Mouse (Mus musculus) heart, adult 2 months (tissue): ENCODE measurements around the gene Slc25a45. TPM values are rescaled to one million over a fixed set of nuclear protein-coding genes. Genes with fewer than 3 reads are reported as not detected.

Experiments used
- DNase-seq, 2 experiments: peaks; one replicate each; pipeline ENCODE4 v3.0.0; 2021
- H3K27ac ChIP-seq: fragments of 200-600 bp; 2 replicates; pipeline ENCODE4 v1.8.1; 2022
- H3K27me3 ChIP-seq: fragments of 200-500 bp; 2 replicates; pipeline ENCODE4 v1.6.1; 2012; ENCODE audit warnings: mild to moderate bottlenecking, low read length, inconsistent platforms, mixed read lengths; ENCODE audit not compliant: control insufficient read depth, insufficient read depth
- H3K36me3 ChIP-seq: fragments of 200-500 bp; 2 replicates; pipeline ENCODE4 v1.6.1; 2012; ENCODE audit warnings: low read length, inconsistent platforms; ENCODE audit not compliant: control insufficient read depth, insufficient read depth
- H3K4me1 ChIP-seq: fragments of 200-500 bp; 2 replicates; pipeline ENCODE4 v1.6.1; 2011; ENCODE audit warnings: low read length; ENCODE audit not compliant: control insufficient read depth, insufficient read depth
- H3K4me3 ChIP-seq: fragments of 200-600 bp; 2 replicates; pipeline ENCODE4 v1.8.1; 2022
- H3K79me2 ChIP-seq: fragments of 200-500 bp; replicated peaks from 2 replicates; pipeline ENCODE4 v1.6.1; 2012; ENCODE audit warnings: mild to moderate bottlenecking, inconsistent platforms, low read length, moderate library complexity, mixed read lengths; ENCODE audit not compliant: control insufficient read depth, insufficient read depth
- H3K9ac ChIP-seq: fragments of 200-500 bp; 2 replicates; pipeline ENCODE4 v1.6.1; 2012; ENCODE audit warnings: low read depth, mild to moderate bottlenecking, control low read depth, inconsistent platforms, low read length, mixed read lengths
- CTCF ChIP-seq: fragments of 200-600 bp; IDR thresholded peaks from 2 replicates; pipeline ENCODE4 v1.8.1; 2022; ENCODE audit warnings: antibody characterized with exemption, mild to moderate bottlenecking, moderate library complexity
- EP300 ChIP-seq: fragments of 200-500 bp; IDR thresholded peaks from 2 replicates; pipeline ENCODE4 v1.6.1; 2011; ENCODE audit warnings: low read depth, low read length, control low read depth; ENCODE audit not compliant: insufficient read depth
- POLR2A ChIP-seq: fragments of 200-500 bp; IDR thresholded peaks from 2 replicates; pipeline ENCODE4 v1.6.1; 2011; ENCODE audit warnings: mild to moderate bottlenecking, low read depth, low read length, control low read depth; ENCODE audit not compliant: insufficient read depth
- WGBS: fragments of 180-500 bp; shearing (Covaris S2); methylation state at CpG from one replicate; pipeline ENCODE4 v1.1.7; 2018; 5-methylcytosine and 5-hydroxymethylcytosine counted together
- intact Hi-C: fragments of 180-260 bp; cut with DNase I; formaldehyde crosslinking; loops from one replicate; pipeline ENCODE4 v1.15.1; 2025
- polyA plus RNA-seq: library from polyadenylated mRNA; depleted of rRNA; stranded (reverse); fragments of >200 nt; gene quantifications from 2 replicates; pipeline ENCODE4 v1.2.3, GENCODE M21; 2012
- total RNA-seq, 2 experiments: library from RNA; stranded (reverse); gene quantifications; 2 replicates each; pipeline ENCODE4 v1.2.3; 2021

Slc25a45 gene
- total and polyA plus RNA-seq, 3 experiments, result 2.8 to 7.9 (median 2.8) TPM

DNA sequence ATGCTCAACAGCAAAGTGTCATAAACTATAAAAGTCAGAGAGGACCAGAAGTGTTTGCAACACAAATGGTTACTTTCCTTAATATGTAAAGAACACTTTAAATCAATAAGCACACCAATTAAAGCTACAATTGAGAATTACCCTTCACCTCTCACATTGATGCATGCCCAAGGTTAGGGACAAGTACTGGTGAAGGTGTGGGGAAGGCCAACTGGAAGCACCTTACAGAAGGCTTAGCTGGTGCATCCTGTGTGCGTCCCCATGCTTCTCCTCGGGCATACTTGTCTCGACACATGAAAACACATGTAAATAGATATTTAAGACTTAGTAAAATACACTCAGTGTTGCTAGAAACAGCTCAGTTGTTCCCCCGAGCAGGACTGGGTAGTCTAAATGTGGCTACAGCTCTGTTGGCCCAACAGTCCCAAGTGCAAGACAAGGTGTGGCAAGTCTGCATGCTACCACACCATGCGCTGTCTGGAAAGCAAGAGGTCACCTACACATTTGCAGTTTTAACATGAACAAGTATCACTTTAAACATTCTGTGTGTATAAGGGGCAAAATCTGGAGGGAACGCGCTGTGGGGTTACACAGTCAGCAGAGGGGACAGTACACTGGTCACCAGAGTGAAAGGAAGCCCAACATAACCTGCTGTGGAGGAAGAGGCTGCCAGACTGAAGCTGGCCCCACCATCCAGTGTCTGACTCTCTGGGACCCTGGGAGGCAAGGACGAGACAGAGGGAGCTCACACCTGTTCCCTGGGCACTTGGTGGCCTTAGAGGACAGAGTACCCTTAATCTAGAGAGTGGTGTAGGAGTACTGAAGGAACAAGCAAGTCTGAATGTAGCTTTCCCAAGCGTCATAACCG is 42.3 kb upstream of the Slc25a45 start:
- Histone ChIP-seq H3K4me1 (peaks cover 41% of the 10 kb centered on the region), H3K36me3 (peaks cover 60% of the 10 kb centered on the region), H3K4me3 (no peak overlapping the region), H3K27me3 (no peaks in the 10 kb centered on the region), H3K79me2 (peaks cover 2% of the 10 kb centered on the region; the same call in 1 of the 2 replicates), H3K9ac (no peak overlapping the region), H3K27ac (peak overlapping the region; percentile 100)
- WGBS, result 75% methylated on average over 10 of the region's 10 CpGs
- intact Hi-C loops, result no loop called here
- TF ChIP-seq EP300, result no peak
- no peak for TF ChIP-seq CTCF
- TF ChIP-seq POLR2A, result 0 out of 2 replicates have a peak, but pooled peaks have one; percentile 35
- peak; percentile 31 to 45 for DNase-seq

GRCm38 (mm10) chr19:5835922-5836430 is 41.6 kb upstream of the Slc25a45 start:
- Histone ChIP-seq H3K79me2 (peaks cover 2% of the 10 kb centered on the region; the same call in 1 of the 2 replicates), H3K27me3 (no peaks in the 10 kb centered on the region), H3K9ac (no peak overlapping the region), H3K27ac (peak overlapping the region; percentile 100), H3K4me3 (no peak overlapping the region), H3K36me3 (peaks cover 57% of the 10 kb centered on the region), H3K4me1 (peaks cover 43% of the 10 kb centered on the region)
- TF ChIP-seq EP300 (no peak), CTCF (0 out of 2 replicates have a peak, but pooled peaks have one; percentile 4), POLR2A (no peak)
- DNase-seq, result peak; percentile 26 to 28
- intact Hi-C loops, result no loop called here
- 63% methylated on average over 8 of the region's 8 CpGs for WGBS

- H3K4me1 ChIP-seq, result peaks cover 39% of the 10 kb centered on the region
- peak overlapping the region; percentile 100 for H3K27ac ChIP-seq
- intact Hi-C loops, result no loop called here
- peak; percentile 41 to 49 for DNase-seq
- peak; percentile 75; the same call in 1 of the 2 replicates for TF ChIP-seq EP300
- TF ChIP-seq POLR2A, result peak; percentile 62
- TF ChIP-seq CTCF, result no peak
- H3K4me3 ChIP-seq, result no peak overlapping the region
- no peaks in the 10 kb centered on the region for H3K27me3 ChIP-seq
- peaks cover 51% of the 10 kb centered on the region for H3K36me3 ChIP-seq
- H3K9ac ChIP-seq, result peak overlapping the region; percentile 20
- 47% methylated on average over 10 of the region's 10 CpGs for WGBS
- peaks cover 2% of the 10 kb centered on the region; the same call in 1 of the 2 replicates for H3K79me2 ChIP-seq
These were observed 40.6 kb upstream of the Slc25a45 start for GRCm38 (mm10) chr19:5836941-5837572.

DNA sequence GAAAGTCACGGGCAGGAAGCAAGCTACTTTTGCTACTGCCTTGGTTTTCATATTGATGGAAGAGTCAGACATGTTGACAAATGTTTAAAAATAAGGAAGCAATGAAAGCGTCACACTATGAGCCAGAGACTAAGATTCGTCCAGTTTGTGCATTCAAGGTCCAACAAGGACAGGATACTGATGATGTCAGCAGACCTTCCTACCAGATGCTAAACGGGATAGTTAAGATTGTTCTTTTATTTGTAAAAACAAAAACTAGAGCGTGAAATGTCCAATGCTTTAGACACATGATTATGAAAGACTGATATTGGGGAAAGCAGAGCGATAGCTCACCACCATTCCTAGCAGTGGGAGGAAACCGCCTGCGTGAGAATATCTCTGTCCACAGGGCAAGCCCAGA is 40.0 kb upstream of the Slc25a45 start:
- peaks cover 39% of the 10 kb centered on the region for H3K4me1 ChIP-seq
- 0 out of 2 replicates have a peak overlapping the region, but pooled peaks have one; percentile 19 for H3K9ac ChIP-seq

GRCm38 (mm10) chr19:5838136-5838891 is 39.3 kb upstream of the Slc25a45 start:
- no peak for TF ChIP-seq EP300
- TF ChIP-seq POLR2A, result peak; percentile 62; the same call in 1 of the 2 replicates
- 29% methylated on average over 12 of the region's 12 CpGs for WGBS
- H3K27ac ChIP-seq, result peak overlapping the region; percentile 100
- DNase-seq, result peak in 1 of 2 experiments; percentile 13
- H3K9ac ChIP-seq, result peak overlapping the region; percentile 7
- peak overlapping the region; percentile 75; the same call in 1 of the 2 replicates for H3K4me3 ChIP-seq
- H3K27me3 ChIP-seq, result no peaks in the 10 kb centered on the region
- H3K79me2 ChIP-seq, result peaks cover 2% of the 10 kb centered on the region; the same call in 1 of the 2 replicates
- H3K36me3 ChIP-seq, result peaks cover 52% of the 10 kb centered on the region
- intact Hi-C loops, result loop anchor here (2.0 kb wide), 1 partner anchor 14 kb away; no protein-coding TSS in a partner anchor
- peaks cover 35% of the 10 kb centered on the region for H3K4me1 ChIP-seq

More for the DNA sequence above, 40.0 kb upstream of the Slc25a45 start:
- Histone ChIP-seq H3K4me3 (no peak overlapping the region), H3K79me2 (peaks cover 2% of the 10 kb centered on the region; the same call in 1 of the 2 replicates), H3K36me3 (peaks cover 53% of the 10 kb centered on the region), H3K27ac (peak overlapping the region; percentile 100), H3K27me3 (no peaks in the 10 kb centered on the region)
- TF ChIP-seq POLR2A, result peak; percentile 28
- TF ChIP-seq EP300, result no peak
- no peak for TF ChIP-seq CTCF
- intact Hi-C loops, result loop anchor here (2.0 kb wide), 1 partner anchor 13 kb away; no protein-coding TSS in a partner anchor
- DNase-seq, result peak in 1 of 2 experiments; percentile 11
- WGBS, result 8% methylated on average over 8 of the region's 8 CpGs
